Mouse (Mus musculus): ENCODE results near the gene Rabl3.

DNA sequence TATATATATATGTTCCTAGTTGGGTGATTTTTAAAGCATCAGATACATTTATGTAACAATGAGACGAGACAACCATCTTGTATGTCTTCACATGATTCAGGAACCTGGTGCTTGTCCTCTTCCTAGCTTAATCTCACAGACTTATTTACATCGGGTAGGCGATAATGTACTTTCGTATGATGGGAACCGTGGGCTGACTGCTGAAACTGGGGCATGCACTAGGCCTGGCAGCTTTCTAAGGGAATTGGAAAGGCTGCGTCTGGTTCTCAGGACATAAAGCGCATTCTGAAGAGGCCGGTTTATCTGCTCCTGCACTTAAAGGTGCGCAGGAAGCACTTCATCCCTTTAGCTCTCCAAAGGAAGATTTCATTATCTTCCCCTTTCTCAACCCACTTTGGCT lies 32.9 kb upstream of the Rabl3 start:
- TF ChIP-seq CTCF (IDR thresholded peaks at IDR 0.05; ENCODE audit: low read depth, low read length) (no peak), POLR2A (IDR thresholded peaks at IDR 0.05; ENCODE audit: borderline replicate concordance, low read depth, low read length) (no peak)
